Mouse (Mus musculus) kidney, adult 2 months (tissue): Measurements from ENCODE around the gene Serpinh1.

Experiments used
- CTCF ChIP-seq: fragments of 200-500 bp; conservative IDR thresholded peaks from 2 replicates; pipeline ENCODE4 v1.5.1; 2011; ENCODE audit warnings: low read depth, mild to moderate bottlenecking, control low read depth, low read length, moderate library complexity, mixed read lengths; ENCODE audit not compliant: insufficient read depth, insufficient read length
- POLR2A ChIP-seq: fragments of 200-500 bp; IDR thresholded peaks from one replicate; pipeline ENCODE4 v1.6.1; 2011; ENCODE audit warnings: low read depth, low read length, control low read depth

GRCm38 (mm10) chr7:99362137-99362536 is 9.1 kb upstream of the Serpinh1 start:
- TF ChIP-seq POLR2A (no peak), CTCF (no peak)
